Mouse (Mus musculus) midbrain, embryonic 14.5 days (tissue): ENCODE results near the gene Fa2h. TPM values are rescaled to one million over a fixed set of nuclear protein-coding genes. Genes with fewer than 3 reads are reported as not detected.

Experiments used
- ATAC-seq: fragments of 200-750 bp; cut with Nextera tagmentation; 2 replicates; pipeline ENCODE4 v1.8.0; 2017; ENCODE audit warnings: moderate number of reproducible peaks, moderate library complexity; ENCODE audit not compliant: low FRiP score, low TSS enrichment
- DNase-seq: peaks from one replicate; pipeline ENCODE4 v3.0.0-alpha.2; 2015
- H3K27ac ChIP-seq: fragments of 300-500 bp; sonication (generic); replicated peaks from 2 replicates; pipeline ENCODE4 v1.5.1; 2014; ENCODE audit warnings: mild to moderate bottlenecking, low read depth, low read length, moderate library complexity
- H3K27me3 ChIP-seq: fragments of 300-500 bp; sonication (generic); 2 replicates; pipeline ENCODE4 v1.6.1; 2014; ENCODE audit warnings: low read length, control low read depth, mixed read lengths; ENCODE audit not compliant: control insufficient read depth, insufficient read depth
- H3K36me3 ChIP-seq: fragments of 300-500 bp; sonication (generic); 2 replicates; pipeline ENCODE4 v1.6.1; 2014; ENCODE audit warnings: low read length, control low read depth; ENCODE audit not compliant: control insufficient read depth, insufficient read depth
- H3K4me1 ChIP-seq: fragments of 300-500 bp; sonication (generic); 2 replicates; pipeline ENCODE4 v1.6.1; 2014; ENCODE audit warnings: mild to moderate bottlenecking, antibody characterized with exemption, low read length, control low read depth; ENCODE audit not compliant: control insufficient read depth, insufficient read depth
- H3K4me2 ChIP-seq: fragments of 300-500 bp; sonication (generic); 2 replicates; pipeline ENCODE4 v1.6.1; 2014; ENCODE audit warnings: mild to moderate bottlenecking, low read length, moderate library complexity
- H3K4me3 ChIP-seq: fragments of 300-500 bp; sonication (generic); replicated peaks from 2 replicates; pipeline ENCODE4 v1.5.1; 2014; ENCODE audit warnings: low read depth, low read length
- H3K9ac ChIP-seq: fragments of 300-500 bp; sonication (generic); replicated peaks from 2 replicates; pipeline ENCODE4 v1.6.1; 2014; ENCODE audit warnings: mild to moderate bottlenecking, low read length, moderate library complexity
- H3K9me3 ChIP-seq: fragments of 300-500 bp; sonication (generic); 2 replicates; pipeline ENCODE4 v1.6.1; 2016; ENCODE audit warnings: low read length, control low read depth, mixed read lengths; ENCODE audit not compliant: control insufficient read depth
- WGBS: fragments of 180-500 bp; shearing (Covaris S2); extraction: QIAGEN DNeasy Blood & Tissue Kit; methylation state at CpG from one replicate; pipeline ENCODE4 v1.1.7; 2014; 5-methylcytosine and 5-hydroxymethylcytosine counted together
- polyA plus RNA-seq: library from polyadenylated mRNA; unstranded; fragments of >200 nt; fragmentation: Nextera tagmentation; extraction: Ambion mirVana; gene quantifications from 2 replicates; pipeline ENCODE4 v1.2.1, GENCODE M21; 2014

The Fa2h gene
- polyA plus RNA-seq, 1 experiment from 2014 or later: 0.24 TPM

DNA sequence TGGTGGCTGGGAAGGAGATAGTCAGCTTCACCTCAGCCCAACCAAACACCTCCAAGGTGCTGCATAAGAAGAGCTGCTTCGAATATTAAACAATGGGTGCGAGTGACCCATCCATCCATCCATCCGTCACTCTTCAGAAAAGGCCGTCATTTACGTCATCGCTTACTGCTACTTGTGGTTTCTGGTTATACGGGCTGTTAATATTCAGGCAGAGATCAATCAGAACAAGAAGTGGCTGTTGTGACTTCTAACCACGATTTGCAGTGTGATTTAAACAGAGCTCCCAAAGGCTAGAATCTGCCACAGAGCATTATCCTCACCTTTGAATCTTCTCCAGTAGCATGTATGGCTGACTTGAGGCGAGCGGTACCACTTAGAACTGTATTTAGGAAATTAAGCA lies 23.6 kb upstream of the Fa2h start:
- no peaks in the 10 kb centered on the region for H3K36me3 ChIP-seq
- no peak overlapping the region for H3K9ac ChIP-seq
- ATAC-seq (no peak), DNase-seq (no peak)
- no peak overlapping the region for H3K4me2 ChIP-seq
- 86% methylated on average over 10 of the region's 10 CpGs for WGBS
- H3K27ac ChIP-seq: no peak overlapping the region
- H3K4me1 ChIP-seq: no peaks in the 10 kb centered on the region
- H3K27me3 ChIP-seq: no peaks in the 10 kb centered on the region
- H3K4me3 ChIP-seq: no peak overlapping the region
- H3K9me3 ChIP-seq: no peaks in the 10 kb centered on the region

DNA sequence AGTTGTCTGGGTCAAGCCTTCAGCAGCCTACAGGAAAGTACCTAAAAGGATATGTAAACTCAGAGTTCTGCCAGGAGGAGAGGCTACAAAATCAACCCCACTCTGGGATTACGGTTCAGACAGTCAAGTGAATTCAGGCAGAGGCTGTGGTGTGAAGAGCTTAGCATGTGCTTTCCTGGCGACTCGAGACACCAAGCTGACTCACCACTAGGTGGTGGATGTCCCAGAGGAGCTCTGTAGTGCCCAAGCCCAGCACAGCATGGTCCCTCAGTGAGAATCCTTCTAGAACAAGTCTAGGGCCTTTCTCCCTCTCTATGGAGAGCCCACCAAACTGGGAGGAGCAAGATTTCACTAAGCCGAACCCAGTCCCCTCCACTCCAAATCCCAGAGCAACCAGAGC lies 9.8 kb upstream of the Fa2h start:
- no peaks in the 10 kb centered on the region for H3K36me3 ChIP-seq
- H3K27me3 ChIP-seq: no peaks in the 10 kb centered on the region
- no peak overlapping the region for H3K27ac ChIP-seq
- no peak overlapping the region for H3K4me2 ChIP-seq
- H3K9me3 ChIP-seq: no peaks in the 10 kb centered on the region
- H3K9ac ChIP-seq: no peak overlapping the region
- no peaks in the 10 kb centered on the region for H3K4me1 ChIP-seq
- WGBS: 49% methylated on average over 4 of the region's 4 CpGs
- ATAC-seq (no peak), DNase-seq (no peak)
- no peak overlapping the region for H3K4me3 ChIP-seq

- WGBS: 31% methylated on average over 3 of the region's 3 CpGs
- no peak overlapping the region for H3K27ac ChIP-seq
- no peaks in the 10 kb centered on the region for H3K9me3 ChIP-seq
- H3K9ac ChIP-seq: no peak overlapping the region
- peaks cover 37% of the 10 kb centered on the region; the same call in 1 of the 2 replicates for H3K27me3 ChIP-seq
- H3K4me1 ChIP-seq: 0 out of 2 replicates have a peak, but pooled peaks cover 3% of the 10 kb centered on the region
- no peak overlapping the region for H3K4me2 ChIP-seq
- no peak overlapping the region for H3K4me3 ChIP-seq
- no peaks in the 10 kb centered on the region for H3K36me3 ChIP-seq
- no peak for ATAC-seq
- no peak for DNase-seq
These were observed 2.4 kb downstream of the Fa2h start for GRCm38 (mm10) chr8:111391268-111391667.

DNA sequence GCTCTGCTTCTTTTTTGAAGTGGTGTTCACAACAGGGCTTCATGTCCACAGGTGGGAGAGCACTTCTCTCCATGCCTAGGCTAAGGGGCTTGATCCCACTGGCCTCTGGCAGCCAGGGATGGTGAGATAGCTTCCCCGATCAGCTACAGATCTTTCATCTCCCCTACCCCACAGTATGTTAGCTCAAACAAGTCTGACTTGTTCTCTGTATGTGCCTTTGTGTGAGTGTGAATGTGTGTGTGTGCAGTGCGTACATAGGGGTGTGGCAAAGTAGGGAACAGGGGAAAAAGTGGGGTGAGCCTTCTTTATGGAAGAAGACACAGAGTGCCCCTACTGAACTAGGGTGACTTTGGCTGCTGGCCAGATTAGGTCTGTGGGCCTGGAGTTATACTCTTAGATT lies 2.8 kb downstream of the Fa2h start:
- peaks cover 33% of the 10 kb centered on the region; the same call in 1 of the 2 replicates for H3K27me3 ChIP-seq
- no peak overlapping the region for H3K27ac ChIP-seq
- H3K4me2 ChIP-seq: no peak overlapping the region
- no peaks in the 10 kb centered on the region for H3K9me3 ChIP-seq
- no peak overlapping the region for H3K9ac ChIP-seq
- H3K4me1 ChIP-seq: 0 out of 2 replicates have a peak, but pooled peaks cover 3% of the 10 kb centered on the region
- 84% methylated on average over 2 of the region's 2 CpGs for WGBS
- no peak for ATAC-seq
- H3K36me3 ChIP-seq: no peaks in the 10 kb centered on the region
- no peak for DNase-seq
- H3K4me3 ChIP-seq: no peak overlapping the region

DNA sequence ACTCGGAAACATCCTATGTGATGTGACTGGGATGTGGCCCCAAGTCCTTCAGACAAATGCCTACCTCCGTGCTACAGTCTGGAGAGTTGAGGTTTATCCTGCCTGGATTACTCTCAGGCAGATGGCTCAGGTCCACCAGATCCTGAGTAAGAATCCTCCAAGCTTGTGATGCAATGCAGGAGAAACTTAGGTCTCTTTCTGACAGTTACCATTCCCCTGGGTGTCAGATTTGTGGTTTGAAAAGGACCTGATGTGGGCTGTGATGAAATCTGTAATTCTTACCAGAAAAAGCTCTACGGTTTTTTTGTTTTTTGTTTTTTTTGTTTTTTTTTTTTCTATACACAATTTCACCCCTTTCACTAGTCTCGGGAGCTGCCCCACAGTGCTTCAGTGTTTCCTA lies 4.0 kb downstream of the Fa2h start:
- WGBS: 85% methylated on average over 4 of the region's 4 CpGs
- no peak for DNase-seq
- no peak overlapping the region for H3K27ac ChIP-seq

DNA sequence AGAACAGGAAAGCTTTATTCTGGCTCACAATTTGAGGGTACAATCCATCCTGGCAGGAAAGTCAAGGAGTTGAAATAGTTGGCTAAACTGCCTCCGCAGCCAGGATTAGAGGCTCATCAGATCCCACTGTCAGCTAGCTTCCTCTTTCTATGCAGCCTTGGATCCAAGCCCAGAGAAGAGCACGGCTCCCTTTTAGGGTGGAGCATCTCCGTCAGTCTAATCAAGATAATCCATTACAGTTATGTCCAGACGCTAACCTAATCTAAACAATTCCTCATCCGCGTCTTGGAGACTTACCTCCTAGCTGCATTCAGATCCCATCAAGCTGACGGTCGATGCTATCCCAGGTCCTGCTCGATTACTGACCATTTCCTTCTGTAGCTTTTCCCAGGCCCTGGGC lies 7.7 kb downstream of the Fa2h start:
- Histone ChIP-seq H3K9ac (no peak overlapping the region), H3K4me1 (no peaks in the 10 kb centered on the region), H3K9me3 (no peaks in the 10 kb centered on the region), H3K36me3 (no peaks in the 10 kb centered on the region), H3K27ac (no peak overlapping the region), H3K4me3 (no peak overlapping the region), H3K27me3 (peaks cover 4% of the 10 kb centered on the region; the same call in 1 of the 2 replicates), H3K4me2 (no peak overlapping the region)
- no peak for DNase-seq
- no peak for ATAC-seq
- WGBS: 67% methylated on average over 9 of the region's 9 CpGs

More for the DNA sequence above, 4.0 kb downstream of the Fa2h start:
- Histone ChIP-seq H3K4me1 (0 out of 2 replicates have a peak, but pooled peaks cover 3% of the 10 kb centered on the region), H3K9ac (no peak overlapping the region), H3K4me3 (no peak overlapping the region), H3K4me2 (no peak overlapping the region), H3K27me3 (peaks cover 26% of the 10 kb centered on the region; the same call in 1 of the 2 replicates), H3K36me3 (no peaks in the 10 kb centered on the region), H3K9me3 (no peaks in the 10 kb centered on the region)
- no peak for ATAC-seq

DNA sequence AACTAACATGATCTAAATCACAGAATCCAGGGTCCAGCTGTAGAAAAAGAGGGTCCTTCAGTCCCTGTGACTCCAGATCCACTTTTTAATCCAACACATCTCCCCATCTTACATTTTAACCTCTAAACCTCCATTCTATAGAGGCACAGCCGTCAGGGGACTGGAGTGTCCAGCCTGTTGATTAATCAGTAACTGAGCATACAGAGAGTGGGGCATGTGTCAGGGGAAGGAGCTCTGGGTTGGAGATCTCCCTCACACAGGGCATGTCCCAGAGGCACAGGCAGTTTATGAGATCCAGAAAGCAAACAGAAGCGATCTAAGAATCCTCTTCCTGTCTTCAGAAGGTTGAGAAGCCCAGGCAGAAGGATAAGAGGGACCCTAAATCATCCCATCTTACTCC lies 9.0 kb downstream of the Fa2h start:
- ATAC-seq (no peak), DNase-seq (no peak)
- Histone ChIP-seq H3K9me3 (no peaks in the 10 kb centered on the region), H3K4me3 (no peak overlapping the region), H3K4me2 (no peak overlapping the region), H3K27me3 (no peaks in the 10 kb centered on the region), H3K4me1 (no peaks in the 10 kb centered on the region), H3K27ac (no peak overlapping the region), H3K36me3 (no peaks in the 10 kb centered on the region), H3K9ac (no peak overlapping the region)
- WGBS: 51% methylated on average over 2 of the region's 2 CpGs

DNA sequence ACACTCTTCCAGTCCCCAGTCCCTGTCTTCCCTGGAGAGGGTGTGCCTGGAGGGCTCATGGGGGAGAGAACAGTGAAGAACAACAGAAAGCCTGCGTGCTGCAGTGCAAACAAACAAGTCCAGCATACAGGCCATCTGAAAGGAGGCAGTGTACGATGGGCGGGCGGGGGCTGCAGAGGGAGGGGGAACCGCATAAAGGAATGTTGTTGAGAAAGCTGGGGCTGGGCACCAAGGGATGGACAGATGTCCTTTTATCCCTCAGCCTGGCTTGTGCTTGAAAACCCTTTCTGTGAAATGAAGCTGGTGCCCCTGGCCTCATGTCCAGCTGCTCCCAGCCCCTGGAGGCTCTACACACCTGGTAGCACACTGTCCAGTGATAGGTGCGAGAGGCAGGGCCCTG lies 18.4 kb downstream of the Fa2h start:
- Histone ChIP-seq H3K27me3 (no peaks in the 10 kb centered on the region), H3K4me1 (no peaks in the 10 kb centered on the region), H3K9ac (no peak overlapping the region), H3K36me3 (no peaks in the 10 kb centered on the region), H3K4me3 (no peak overlapping the region), H3K4me2 (no peak overlapping the region), H3K9me3 (no peaks in the 10 kb centered on the region), H3K27ac (no peak overlapping the region)
- 66% methylated on average over 6 of the region's 6 CpGs for WGBS
- DNase-seq: no peak
- ATAC-seq: no peak

- Histone ChIP-seq H3K27ac (no peak overlapping the region), H3K4me3 (no peak overlapping the region), H3K9ac (no peak overlapping the region), H3K4me2 (no peak overlapping the region), H3K36me3 (no peaks in the 10 kb centered on the region), H3K9me3 (no peaks in the 10 kb centered on the region), H3K27me3 (no peaks in the 10 kb centered on the region), H3K4me1 (no peaks in the 10 kb centered on the region)
- DNase-seq (no peak), ATAC-seq (no peak)
- WGBS: 93% methylated on average over 9 of the region's 9 CpGs
These were observed 23.9 kb downstream of the Fa2h start for GRCm38 (mm10) chr8:111369711-111370110.
